Mouse (Mus musculus): ENCODE measurements around the gene AI837181. TPM values are rescaled to one million over a fixed set of nuclear protein-coding genes. Genes with fewer than 3 reads are reported as not detected.

The AI837181 gene
- total RNA-seq, 1 experiment from 2014 or later = 51.1 TPM

- DNase-seq = no peak
Observed at GRCm38 (mm10) chr19:5414534-5414957, 10.4 kb upstream of the AI837181 start.

GRCm38 (mm10) chr19:5418750-5419466 is 6.0 kb upstream of the AI837181 start:
- no peak for DNase-seq

GRCm38 (mm10) chr19:5419630-5420029 is 5.3 kb upstream of the AI837181 start:
- DNase-seq = no peak

- DNase-seq = no peak
Observed at GRCm38 (mm10) chr19:5420579-5420978, 4.4 kb upstream of the AI837181 start.

- DNase-seq = no peak
Observed at GRCm38 (mm10) chr19:5421784-5422183, 3.2 kb upstream of the AI837181 start.

GRCm38 (mm10) chr19:5422267-5422666 is 2.7 kb upstream of the AI837181 start:
- no peak for DNase-seq

GRCm38 (mm10) chr19:5422895-5423443 is 2.0 kb upstream of the AI837181 start:
- DNase-seq = no peak

GRCm38 (mm10) chr19:5423561-5423960 is 1.4 kb upstream of the AI837181 start:
- DNase-seq = no peak

- DNase-seq = peak; percentile 76
Observed at GRCm38 (mm10) chr19:5424092-5424781, 707 bp upstream of the AI837181 start.

GRCm38 (mm10) chr19:5425906-5426565 is 1.1 kb downstream of the AI837181 start:
- no peak for DNase-seq

GRCm38 (mm10) chr19:5426640-5427290 is 1.8 kb downstream of the AI837181 start:
- DNase-seq = no peak

- no peak for DNase-seq
Observed at GRCm38 (mm10) chr19:5428083-5428482, 3.1 kb downstream of the AI837181 start.

GRCm38 (mm10) chr19:5429219-5429618 is 4.3 kb downstream of the AI837181 start:
- DNase-seq = no peak

GRCm38 (mm10) chr19:5429806-5430205 is 4.9 kb downstream of the AI837181 start:
- peak; percentile 88 for DNase-seq

- DNase-seq = no peak
Observed at GRCm38 (mm10) chr19:5430408-5430807, 5.5 kb downstream of the AI837181 start.

GRCm38 (mm10) chr19:5431911-5432464 is 7.0 kb downstream of the AI837181 start:
- DNase-seq = no peak

- DNase-seq = peak; percentile 58
Observed at GRCm38 (mm10) chr19:5432992-5433852, 8.3 kb downstream of the AI837181 start.

- no peak for DNase-seq
Observed at GRCm38 (mm10) chr19:5433951-5434350, 9.0 kb downstream of the AI837181 start.

- DNase-seq = no peak
Observed at GRCm38 (mm10) chr19:5444371-5444908, 19.5 kb downstream of the AI837181 start.

GRCm38 (mm10) chr19:5444954-5445353 is 20.0 kb downstream of the AI837181 start:
- no peak for DNase-seq

GRCm38 (mm10) chr19:5445747-5446146 is 20.8 kb downstream of the AI837181 start:
- DNase-seq = no peak
